Mouse (Mus musculus): ENCODE measurements at regions not wholly inside any gene's neighbourhood (a gene's known extent, or its start where the extent isn't known, plus 50 kb on each side); places are given as distances from the start of the nearest gene placed in this dataset.
"Not testable (repeated sequence)": the region's sequence is repeated elsewhere in the genome, so short reads cannot be mapped to it uniquely, and the experiment has no call there.

- ATAC-seq (replicated peaks; ENCODE audit: low FRiP score, poor library complexity, severe bottlenecking): peak; percentile 66
Observed at GRCm38 (mm10) chr17:35758769-35759168, 54.3 kb upstream of the Ddr1 start.

- no peak for ATAC-seq (replicated peaks; ENCODE audit: low FRiP score, poor library complexity, severe bottlenecking)
Observed at GRCm38 (mm10) chr17:35759740-35760139, 55.3 kb upstream of the Ddr1 start.

GRCm38 (mm10) chr17:35762614-35763013, 58.2 kb upstream of the Ddr1 start:
- no peak for ATAC-seq (replicated peaks; ENCODE audit: low FRiP score, poor library complexity, severe bottlenecking)

GRCm38 (mm10) chr17:35763101-35763500, 58.4 kb upstream of the Ier3 start:
- no peak for ATAC-seq (replicated peaks; ENCODE audit: low FRiP score, poor library complexity, severe bottlenecking)

GRCm38 (mm10) chr17:35763866-35764265, 57.6 kb upstream of the Ier3 start:
- ATAC-seq (replicated peaks; ENCODE audit: low FRiP score, poor library complexity, severe bottlenecking): peak; percentile 85

GRCm38 (mm10) chr17:35766406-35766805, 55.1 kb upstream of the Ier3 start:
- ATAC-seq (replicated peaks; ENCODE audit: low FRiP score, poor library complexity, severe bottlenecking): no peak

GRCm38 (mm10) chr17:35769175-35769960, 52.1 kb upstream of the Ier3 start:
- ATAC-seq (replicated peaks; ENCODE audit: low FRiP score, poor library complexity, severe bottlenecking): no peak

GRCm38 (mm10) chr17:35769961-35770276, 51.6 kb upstream of the Ier3 start:
- ATAC-seq (replicated peaks; ENCODE audit: low FRiP score, poor library complexity, severe bottlenecking): not testable (repeated sequence)

GRCm38 (mm10) chr17:35770599-35770998, 50.9 kb upstream of the Ier3 start:
- no peak for ATAC-seq (replicated peaks; ENCODE audit: low FRiP score, poor library complexity, severe bottlenecking)

GRCm38 (mm10) chr17:35771656-35772405, 49.7 kb upstream of the Ier3 start:
- ATAC-seq (replicated peaks; ENCODE audit: low FRiP score, poor library complexity, severe bottlenecking): no peak
